Mouse (Mus musculus) thymus, postnatal 36 days (tissue): Measurements from ENCODE around the gene Adcy4.

Source experiments
- DNase-seq, 2 experiments: peaks; one replicate each; pipeline ENCODE4 v3.0.0; 2022; ENCODE audit warnings: mixed read lengths in 2 of 2

Adcy4 gene

GRCm38 (mm10) chr14:55783958-55784235, at the start of gene Adcy4:
Adcy4 (minus strand) TSS chr14:55784095.
- DNase-seq: no peak

GRCm38 (mm10) chr14:55833126-55833525, 49.2 kb upstream of the Adcy4 start:
- no peak for DNase-seq

GRCm38 (mm10) chr14:55830331-55830730, 46.4 kb upstream of the Adcy4 start:
- no peak for DNase-seq

GRCm38 (mm10) chr14:55829854-55830253, 46.0 kb upstream of the Adcy4 start:
- no peak for DNase-seq

- no peak for DNase-seq
These were observed 44.9 kb upstream of the Adcy4 start for GRCm38 (mm10) chr14:55828716-55829263.

GRCm38 (mm10) chr14:55826551-55827340, 42.9 kb upstream of the Adcy4 start:
- no peak for DNase-seq

- no peak for DNase-seq
These were observed 42.2 kb upstream of the Adcy4 start for GRCm38 (mm10) chr14:55826142-55826541.

GRCm38 (mm10) chr14:55825216-55826051, 41.5 kb upstream of the Adcy4 start:
- peak in 1 of 2 experiments; percentile 18 for DNase-seq

GRCm38 (mm10) chr14:55824481-55825215, 40.8 kb upstream of the Adcy4 start:
- DNase-seq: no peak

GRCm38 (mm10) chr14:55824001-55824480, 40.1 kb upstream of the Adcy4 start:
- no peak for DNase-seq

GRCm38 (mm10) chr14:55822991-55823762, 39.3 kb upstream of the Adcy4 start, which contains the start of gene Nfatc4:
Nfatc4 (plus strand) TSS chr14:55823144.
- DNase-seq: peak; percentile 16 to 34

GRCm38 (mm10) chr14:55822435-55822990, 38.6 kb upstream of the Adcy4 start:
- DNase-seq: peak; percentile 66 to 68

GRCm38 (mm10) chr14:55820576-55820975, 36.7 kb upstream of the Adcy4 start:
- no peak for DNase-seq

GRCm38 (mm10) chr14:55819845-55820405, 36.0 kb upstream of the Adcy4 start:
- no peak for DNase-seq

GRCm38 (mm10) chr14:55815310-55815751, 31.4 kb upstream of the Adcy4 start:
- no peak for DNase-seq

- DNase-seq: peak; percentile 28 to 30
These were observed 31.0 kb upstream of the Adcy4 start for GRCm38 (mm10) chr14:55814885-55815284.

- DNase-seq: no peak
These were observed 11.7 kb upstream of the Adcy4 start for GRCm38 (mm10) chr14:55795380-55796163.

GRCm38 (mm10) chr14:55793946-55794345, 10.1 kb upstream of the Adcy4 start:
- no peak for DNase-seq

GRCm38 (mm10) chr14:55793461-55793860, 9.6 kb upstream of the Adcy4 start:
- DNase-seq: no peak
